Mouse (Mus musculus): ENCODE measurements at regions not wholly inside any gene's neighbourhood (a gene's known extent, or its start where the extent isn't known, plus 50 kb on each side); places are given as distances from the start of the nearest gene placed in this dataset.

DNA sequence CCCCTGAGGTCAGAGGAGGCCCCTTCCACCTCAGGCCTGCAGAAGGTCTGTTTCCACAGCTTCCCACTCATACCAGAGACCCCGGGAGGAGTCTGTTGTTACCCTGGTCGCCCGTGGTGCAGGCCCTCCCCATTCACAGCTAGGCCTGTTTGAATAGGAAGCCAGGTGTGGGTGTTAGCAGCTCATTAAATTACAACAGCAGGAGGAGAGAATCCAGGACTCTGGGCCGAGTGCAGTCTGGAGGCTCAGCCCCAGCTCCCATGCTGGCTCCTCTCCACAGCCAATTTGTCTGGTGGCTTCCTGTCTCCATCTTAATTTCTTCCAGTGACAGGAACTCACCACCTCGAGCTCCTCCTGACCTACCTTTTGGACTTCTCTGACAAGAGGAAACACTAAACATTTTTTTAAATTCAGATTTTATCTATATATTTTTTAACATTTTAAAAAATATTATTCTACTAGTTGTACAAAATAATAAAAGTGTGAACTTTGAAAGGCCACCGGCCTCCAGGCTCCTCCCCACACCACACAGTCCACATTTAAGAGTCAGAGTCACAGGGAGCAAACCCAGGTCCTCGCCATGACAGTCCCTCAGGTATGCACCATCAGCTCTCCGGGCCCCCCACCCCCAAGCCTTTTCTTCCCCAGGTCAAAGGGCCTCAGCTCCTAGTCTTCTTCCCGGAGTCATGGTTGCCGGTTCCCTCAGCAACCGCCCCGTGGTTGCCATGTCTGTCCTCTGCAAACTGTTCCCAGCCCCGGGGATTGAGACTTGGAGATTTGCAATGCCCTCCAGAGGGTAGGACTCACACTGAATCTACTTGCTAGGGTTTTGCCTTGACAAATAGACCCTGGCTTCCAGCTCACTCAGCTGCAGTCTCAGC, 192.8 kb downstream of the Opa1 start:
- 37% methylated on average over 13 of the region's 13 CpGs for WGBS (ENCODE audit: insufficient replicate concordance)
- Histone ChIP-seq H3K36me3 (ENCODE audit: control insufficient read depth, insufficient read depth, low read length) (no peaks in the 10 kb centered on the region), H3K9me3 (replicated peaks; ENCODE audit: control insufficient read depth, low read length) (no peaks in the 10 kb centered on the region), H3K4me1 (ENCODE audit: control insufficient read depth, insufficient read depth, low read length) (peaks cover 24% of the 10 kb centered on the region), H3K27me3 (ENCODE audit: control insufficient read depth, insufficient read depth, low read length) (peaks cover 6% of the 10 kb centered on the region; the same call in 1 of the 2 replicates), H3K4me3 (ENCODE audit: low read depth, low read length) (no peak overlapping the region), H3K4me2 (no peak overlapping the region), H3K9ac (ENCODE audit: low read depth, low read length) (no peak overlapping the region), H3K27ac (ENCODE audit: low read depth, low read length) (no peak overlapping the region)
- ATAC-seq (replicated peaks; ENCODE audit: insufficient number of reproducible peaks, low FRiP score, low TSS enrichment), result no peak

DNA sequence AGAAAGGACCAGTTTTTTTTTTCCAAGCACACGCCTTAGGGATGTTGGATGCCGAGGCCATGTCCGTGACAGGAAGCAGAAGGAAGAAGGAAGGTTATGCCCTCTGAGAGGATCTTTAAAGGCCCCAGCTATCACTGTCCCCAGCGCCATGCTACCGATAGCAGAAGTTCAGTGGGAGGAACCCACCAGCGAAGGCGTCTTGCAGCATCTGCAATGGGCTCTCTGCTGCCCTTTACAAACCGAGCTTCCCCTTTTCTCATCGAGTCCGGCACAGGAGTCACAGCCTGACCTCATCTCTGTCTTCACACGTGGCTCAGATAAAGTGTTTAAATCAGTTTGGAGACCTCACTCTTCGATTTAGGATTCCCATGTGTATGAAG, 193.5 kb downstream of the Opa1 start:
- peaks cover 6% of the 10 kb centered on the region; the same call in 1 of the 2 replicates for H3K27me3 ChIP-seq (ENCODE audit: control insufficient read depth, insufficient read depth, low read length)
- no peak overlapping the region for H3K4me2 ChIP-seq
- no peak overlapping the region for H3K27ac ChIP-seq (ENCODE audit: low read depth, low read length)
- no peaks in the 10 kb centered on the region for H3K36me3 ChIP-seq (ENCODE audit: control insufficient read depth, insufficient read depth, low read length)
- no peak for ATAC-seq (replicated peaks; ENCODE audit: insufficient number of reproducible peaks, low FRiP score, low TSS enrichment)
- H3K9ac ChIP-seq (ENCODE audit: low read depth, low read length), result no peak overlapping the region
- H3K4me3 ChIP-seq (ENCODE audit: low read depth, low read length), result no peak overlapping the region
- H3K9me3 ChIP-seq (replicated peaks; ENCODE audit: control insufficient read depth, low read length), result no peaks in the 10 kb centered on the region
- 52% methylated on average over 12 of the region's 12 CpGs for WGBS (ENCODE audit: insufficient replicate concordance)
- peaks cover 24% of the 10 kb centered on the region for H3K4me1 ChIP-seq (ENCODE audit: control insufficient read depth, insufficient read depth, low read length)

DNA sequence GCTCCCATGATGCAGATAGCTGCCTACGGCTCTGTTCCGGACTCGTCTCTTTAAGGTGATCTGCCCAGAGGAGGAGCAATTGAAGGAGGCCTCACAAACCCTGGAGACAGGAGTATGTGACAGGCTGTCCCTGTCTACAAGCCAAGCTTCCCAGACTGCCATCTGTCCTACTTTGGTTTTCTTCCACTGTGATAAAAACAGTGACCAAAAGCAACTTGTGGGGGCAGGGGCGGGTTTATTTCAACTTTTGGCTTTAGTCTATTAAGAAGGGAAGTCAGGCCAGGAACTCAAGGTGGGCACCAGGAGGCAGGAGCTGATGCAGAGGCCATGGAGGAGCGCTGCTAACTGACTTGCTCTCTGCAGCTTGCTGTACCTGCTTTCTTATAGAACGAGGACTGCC, 193.9 kb downstream of the Opa1 start:
- no peak for ATAC-seq (replicated peaks; ENCODE audit: insufficient number of reproducible peaks, low FRiP score, low TSS enrichment)
- H3K27me3 ChIP-seq (ENCODE audit: control insufficient read depth, insufficient read depth, low read length), result peaks cover 6% of the 10 kb centered on the region; the same call in 1 of the 2 replicates
- H3K27ac ChIP-seq (ENCODE audit: low read depth, low read length), result no peak overlapping the region
- no peak overlapping the region for H3K4me2 ChIP-seq
- H3K4me3 ChIP-seq (ENCODE audit: low read depth, low read length), result no peak overlapping the region
- no peak overlapping the region for H3K9ac ChIP-seq (ENCODE audit: low read depth, low read length)
- WGBS (ENCODE audit: insufficient replicate concordance), result 76% methylated on average over 6 of the region's 6 CpGs
- no peaks in the 10 kb centered on the region for H3K36me3 ChIP-seq (ENCODE audit: control insufficient read depth, insufficient read depth, low read length)
- no peaks in the 10 kb centered on the region for H3K9me3 ChIP-seq (replicated peaks; ENCODE audit: control insufficient read depth, low read length)
- peaks cover 24% of the 10 kb centered on the region for H3K4me1 ChIP-seq (ENCODE audit: control insufficient read depth, insufficient read depth, low read length)

DNA sequence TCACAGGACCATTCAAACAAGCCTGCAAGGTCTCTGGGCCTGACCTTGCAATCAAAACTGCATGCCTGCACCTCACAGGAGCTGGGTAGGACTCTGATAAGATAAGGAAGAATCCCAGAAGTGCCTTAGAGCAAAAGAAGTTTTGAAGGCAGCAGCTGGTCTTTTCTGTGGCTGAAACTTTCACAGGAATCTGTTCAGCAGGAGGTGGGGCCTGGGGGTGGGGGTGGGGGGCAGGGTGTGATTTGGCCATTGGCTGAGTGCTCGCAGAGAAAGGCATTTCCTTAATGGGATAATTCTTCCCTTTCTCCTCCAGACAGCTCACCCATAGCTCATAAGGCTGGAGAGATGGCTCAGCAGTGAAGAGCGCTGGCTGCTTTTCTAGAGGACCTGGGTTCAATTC, 195.8 kb downstream of the Opa1 start:
- H3K4me1 ChIP-seq (ENCODE audit: control insufficient read depth, insufficient read depth, low read length), result peaks cover 24% of the 10 kb centered on the region
- H3K4me2 ChIP-seq, result no peak overlapping the region
- peaks cover 6% of the 10 kb centered on the region; the same call in 1 of the 2 replicates for H3K27me3 ChIP-seq (ENCODE audit: control insufficient read depth, insufficient read depth, low read length)
- WGBS (ENCODE audit: insufficient replicate concordance), result 11% methylated on average over 2 of the region's 2 CpGs
- no peak overlapping the region for H3K9ac ChIP-seq (ENCODE audit: low read depth, low read length)
- no peaks in the 10 kb centered on the region for H3K36me3 ChIP-seq (ENCODE audit: control insufficient read depth, insufficient read depth, low read length)
- ATAC-seq (replicated peaks; ENCODE audit: insufficient number of reproducible peaks, low FRiP score, low TSS enrichment), result no peak
- 0 out of 2 replicates have a peak overlapping the region, but pooled peaks have one; percentile 41 for H3K27ac ChIP-seq (ENCODE audit: low read depth, low read length)
- H3K4me3 ChIP-seq (ENCODE audit: low read depth, low read length), result no peak overlapping the region
- H3K9me3 ChIP-seq (replicated peaks; ENCODE audit: control insufficient read depth, low read length), result no peaks in the 10 kb centered on the region

GRCm38 (mm10) chr16:29775879-29776278, 196.7 kb downstream of the Opa1 start:
- H3K27ac ChIP-seq (ENCODE audit: low read depth, low read length), result no peak overlapping the region; the same call in 1 of the 2 replicates
- no peak for ATAC-seq (replicated peaks; ENCODE audit: insufficient number of reproducible peaks, low FRiP score, low TSS enrichment)
- H3K9me3 ChIP-seq (replicated peaks; ENCODE audit: control insufficient read depth, low read length), result no peaks in the 10 kb centered on the region
- H3K4me1 ChIP-seq (ENCODE audit: control insufficient read depth, insufficient read depth, low read length), result peaks cover 24% of the 10 kb centered on the region
- H3K27me3 ChIP-seq (ENCODE audit: control insufficient read depth, insufficient read depth, low read length), result peaks cover 10% of the 10 kb centered on the region
- 56% methylated on average over 5 of the region's 5 CpGs for WGBS (ENCODE audit: insufficient replicate concordance)
- H3K4me2 ChIP-seq, result no peak overlapping the region
- H3K4me3 ChIP-seq (ENCODE audit: low read depth, low read length), result no peak overlapping the region
- no peaks in the 10 kb centered on the region for H3K36me3 ChIP-seq (ENCODE audit: control insufficient read depth, insufficient read depth, low read length)
- no peak overlapping the region for H3K9ac ChIP-seq (ENCODE audit: low read depth, low read length)

- Histone ChIP-seq H3K4me3 (ENCODE audit: low read depth, low read length) (no peak overlapping the region), H3K27ac (ENCODE audit: low read depth, low read length) (no peak overlapping the region), H3K9me3 (replicated peaks; ENCODE audit: control insufficient read depth, low read length) (peaks cover 4% of the 10 kb centered on the region; the same call in 1 of the 2 replicates), H3K4me2 (no peak overlapping the region), H3K4me1 (ENCODE audit: control insufficient read depth, insufficient read depth, low read length) (no peaks in the 10 kb centered on the region), H3K36me3 (ENCODE audit: control insufficient read depth, insufficient read depth, low read length) (no peaks in the 10 kb centered on the region), H3K27me3 (ENCODE audit: control insufficient read depth, insufficient read depth, low read length) (peaks cover 13% of the 10 kb centered on the region; the same call in 1 of the 2 replicates), H3K9ac (ENCODE audit: low read depth, low read length) (no peak overlapping the region)
- 44% methylated on average over 4 of the region's 4 CpGs for WGBS (ENCODE audit: insufficient replicate concordance)
- ATAC-seq (replicated peaks; ENCODE audit: insufficient number of reproducible peaks, low FRiP score, low TSS enrichment), result no peak
Measured at GRCm38 (mm10) chr16:29782441-29782840, 203.3 kb downstream of the Opa1 start.

- no peak for ATAC-seq (replicated peaks; ENCODE audit: insufficient number of reproducible peaks, low FRiP score, low TSS enrichment)
- Histone ChIP-seq H3K27me3 (ENCODE audit: control insufficient read depth, insufficient read depth, low read length) (peaks cover 13% of the 10 kb centered on the region; the same call in 1 of the 2 replicates), H3K4me1 (ENCODE audit: control insufficient read depth, insufficient read depth, low read length) (no peaks in the 10 kb centered on the region), H3K4me3 (ENCODE audit: low read depth, low read length) (no peak overlapping the region), H3K4me2 (no peak overlapping the region), H3K27ac (ENCODE audit: low read depth, low read length) (no peak overlapping the region), H3K36me3 (ENCODE audit: control insufficient read depth, insufficient read depth, low read length) (no peaks in the 10 kb centered on the region), H3K9me3 (replicated peaks; ENCODE audit: control insufficient read depth, low read length) (peaks cover 4% of the 10 kb centered on the region; the same call in 1 of the 2 replicates), H3K9ac (ENCODE audit: low read depth, low read length) (no peak overlapping the region)
- WGBS (ENCODE audit: insufficient replicate concordance), result 98% methylated on average over 3 of the region's 3 CpGs
Measured at GRCm38 (mm10) chr16:29785114-29785513, 206.0 kb downstream of the Opa1 start.

- H3K27me3 ChIP-seq (ENCODE audit: control insufficient read depth, insufficient read depth, low read length), result peaks cover 8% of the 10 kb centered on the region; the same call in 1 of the 2 replicates
- no peak overlapping the region for H3K4me2 ChIP-seq
- no peak for ATAC-seq (replicated peaks; ENCODE audit: insufficient number of reproducible peaks, low FRiP score, low TSS enrichment)
Measured at GRCm38 (mm10) chr16:29786540-29786939, 207.4 kb downstream of the Opa1 start.

More at GRCm38 (mm10) chr16:29786540-29786939, 207.4 kb downstream of the Opa1 start:
- H3K4me3 ChIP-seq (ENCODE audit: low read depth, low read length), result no peak overlapping the region
- no peaks in the 10 kb centered on the region for H3K4me1 ChIP-seq (ENCODE audit: control insufficient read depth, insufficient read depth, low read length)
- WGBS (ENCODE audit: insufficient replicate concordance), result 91% methylated on average over 8 of the region's 8 CpGs
- H3K9me3 ChIP-seq (replicated peaks; ENCODE audit: control insufficient read depth, low read length), result peaks cover 4% of the 10 kb centered on the region; the same call in 1 of the 2 replicates
- H3K36me3 ChIP-seq (ENCODE audit: control insufficient read depth, insufficient read depth, low read length), result no peaks in the 10 kb centered on the region
- no peak overlapping the region for H3K27ac ChIP-seq (ENCODE audit: low read depth, low read length)
- no peak overlapping the region for H3K9ac ChIP-seq (ENCODE audit: low read depth, low read length)
